Mouse (Mus musculus) heart, postnatal 25 days (tissue): ENCODE measurements around the gene Ppp3ca. TPM values are rescaled to one million over a fixed set of nuclear protein-coding genes. Genes with fewer than 3 reads are reported as not detected.

Experiments
- DNase-seq: peaks from one replicate; pipeline ENCODE4 v3.0.0; 2022; ENCODE audit warnings: low spot score
- intact Hi-C: fragments of 180-260 bp; cut with DNase I; formaldehyde crosslinking; loops from one replicate; pipeline ENCODE4 v1.15.1; 2025
- total RNA-seq, 2 experiments: library from RNA; stranded (reverse); gene quantifications; 2 replicates each; pipeline ENCODE4 v1.2.3; 2021

The Ppp3ca gene
- total RNA-seq, 2 experiments from 2014 or later, result 40.3 to 43.2 TPM

DNA sequence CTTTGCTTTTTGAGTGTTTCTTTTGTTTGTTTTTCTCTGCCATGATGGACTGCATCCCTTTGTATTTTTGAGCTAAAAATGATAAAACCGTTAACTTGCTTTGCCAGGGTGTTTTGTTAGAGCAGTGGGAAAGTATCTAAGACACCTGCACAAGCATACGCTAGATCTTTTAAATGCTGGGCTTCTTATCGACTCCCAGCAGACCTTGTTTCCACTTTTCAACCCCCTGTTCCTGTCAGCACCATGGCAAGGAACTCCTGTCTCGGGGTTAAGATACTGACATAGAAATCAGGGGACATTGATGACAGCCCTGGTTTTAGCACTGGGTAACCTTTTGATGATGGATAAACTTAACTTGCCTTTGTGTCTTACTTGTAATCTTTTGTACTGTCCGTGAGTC, 121.5 kb downstream of the Ppp3ca start:
- DNase-seq, result no peak

GRCm38 (mm10) chr3:136791946-136792345, 122.0 kb downstream of the Ppp3ca start:
- intact Hi-C loops, result loop anchor here (5.0 kb wide), 1 partner anchor 125 kb away; no protein-coding TSS in a partner anchor

More for the DNA sequence above, 121.5 kb downstream of the Ppp3ca start:
- intact Hi-C loops, result loop anchor here (5.0 kb wide), 1 partner anchor 124 kb away; no protein-coding TSS in a partner anchor

GRCm38 (mm10) chr3:136793411-136793810, 123.5 kb downstream of the Ppp3ca start:
- intact Hi-C loops, result loop anchor here (5.0 kb wide), 1 partner anchor 126 kb away; no protein-coding TSS in a partner anchor
- DNase-seq, result no peak

More at GRCm38 (mm10) chr3:136791946-136792345, 122.0 kb downstream of the Ppp3ca start:
- no peak for DNase-seq

DNA sequence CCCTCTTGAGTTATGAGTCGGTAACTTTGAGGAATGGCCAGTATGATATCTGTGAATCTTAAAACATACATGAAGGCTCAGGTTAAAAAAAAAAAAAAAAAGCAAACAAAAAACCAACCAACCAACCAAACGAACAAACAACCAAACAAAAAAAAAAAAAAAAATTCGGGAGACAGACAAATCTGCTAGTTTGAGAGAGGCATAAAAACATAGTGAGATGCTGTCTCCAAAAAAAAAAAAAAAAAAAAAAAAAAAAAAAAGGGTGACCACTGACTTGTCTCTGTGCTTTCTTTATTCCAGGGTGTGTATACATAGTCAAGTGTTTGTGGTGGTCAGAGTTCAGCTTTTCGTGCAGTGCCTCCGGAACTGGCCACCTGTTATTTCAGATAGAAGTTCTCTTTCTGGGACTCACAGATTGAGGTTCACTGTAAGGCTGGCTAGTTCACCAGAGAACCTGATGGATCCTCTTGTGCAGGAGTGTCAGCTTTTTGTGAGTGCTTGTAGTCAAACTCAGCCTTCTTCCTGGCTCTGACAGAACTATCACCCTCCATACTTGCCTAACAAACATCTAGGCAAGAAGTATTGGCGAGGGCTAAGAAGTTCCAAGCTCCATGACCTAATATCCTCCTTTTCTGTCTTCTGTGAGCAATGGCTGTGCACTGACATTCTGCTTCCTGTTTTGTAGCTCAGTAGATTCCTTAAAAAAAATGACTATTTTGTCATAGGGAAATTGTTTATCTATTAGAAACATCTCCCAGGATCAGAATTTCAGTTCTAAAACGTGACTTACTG, 124.7 kb downstream of the Ppp3ca start:
- intact Hi-C loops, result loop anchor here (5.0 kb wide), 2 partner anchors 58 to 127 kb away; no protein-coding TSS in a partner anchor
- no peak for DNase-seq

DNA sequence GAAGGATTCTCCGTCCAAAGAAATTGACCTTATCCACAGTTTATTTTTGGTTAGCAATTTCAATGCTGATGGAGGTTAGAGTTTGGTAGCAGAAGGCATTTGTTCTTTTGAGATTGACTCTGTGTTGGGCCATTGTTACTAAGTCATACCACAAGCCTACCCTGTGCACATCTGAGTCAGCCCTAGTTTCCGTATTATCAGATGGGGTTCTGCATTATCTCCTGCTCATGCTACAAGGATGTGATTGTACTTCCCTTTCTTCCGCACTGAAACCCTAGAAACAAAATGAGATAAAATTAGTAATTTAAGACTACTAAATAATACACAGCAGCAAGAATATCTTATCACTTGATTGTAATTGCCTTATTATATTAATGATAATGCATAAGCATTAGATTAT, 129.0 kb downstream of the Ppp3ca start:
- intact Hi-C loops, result loop anchor here (5.0 kb wide), 1 partner anchor 53 kb away; no protein-coding TSS in a partner anchor
- no peak for DNase-seq

DNA sequence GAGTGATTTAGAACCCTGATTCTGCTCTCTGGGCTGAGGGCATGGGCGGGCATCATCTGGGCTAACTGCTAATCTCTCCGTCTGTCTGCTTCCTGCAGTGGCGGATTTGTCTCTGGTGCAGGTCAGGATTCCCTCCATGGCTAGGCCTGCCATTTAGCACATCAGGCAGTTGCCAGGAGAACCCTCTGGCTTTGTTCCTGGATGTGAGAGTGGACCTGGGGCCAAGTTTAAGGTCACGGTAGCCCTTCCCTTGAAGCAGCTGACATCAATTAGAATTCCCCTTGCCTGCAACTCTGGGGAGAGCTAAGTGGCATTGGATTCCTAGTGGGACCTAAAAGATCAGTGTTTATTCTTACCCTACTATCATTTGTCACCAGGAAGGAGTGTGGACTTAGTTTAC, 132.7 kb downstream of the Ppp3ca start:
- DNase-seq, result peak; percentile 31
- intact Hi-C loops, result no loop called here

DNA sequence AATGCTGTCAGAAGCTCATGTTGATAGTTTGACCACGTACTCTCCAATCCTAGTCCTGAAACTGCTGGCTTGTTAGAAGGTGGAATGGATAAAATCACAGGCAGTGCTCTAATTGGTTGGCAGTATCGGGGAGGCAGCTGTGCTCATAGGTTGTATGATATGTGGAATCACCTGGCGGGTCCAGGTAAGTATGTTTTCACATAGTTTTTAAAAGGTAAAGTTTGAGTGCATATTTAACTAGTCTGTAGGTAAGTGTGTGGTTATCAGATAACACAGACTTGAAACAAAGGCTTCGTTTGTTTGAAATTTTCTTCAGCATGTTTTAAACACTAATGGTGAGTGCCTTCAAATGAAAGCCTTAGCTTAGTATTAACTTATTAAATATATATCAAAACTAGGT, 136.0 kb downstream of the Ppp3ca start:
- intact Hi-C loops, result no loop called here
- no peak for DNase-seq

DNA sequence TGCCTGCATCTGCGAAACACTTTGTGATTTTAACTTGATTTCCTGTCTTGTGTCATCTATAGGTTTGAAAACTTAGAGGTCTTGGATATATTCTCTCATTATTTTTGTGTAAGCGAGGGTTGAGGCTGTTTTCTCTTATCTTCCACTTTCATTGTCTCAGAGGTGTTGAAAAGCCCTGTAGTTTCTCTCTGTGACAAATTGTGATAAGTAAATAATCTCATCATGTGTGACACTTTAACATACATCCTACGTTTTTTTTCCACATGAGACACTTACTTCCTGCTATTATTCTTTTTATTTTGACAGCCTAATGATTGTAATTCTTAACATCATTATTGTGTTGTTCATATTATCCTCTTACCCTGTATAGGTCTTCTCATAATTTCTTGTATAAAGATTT, 140.3 kb downstream of the Ppp3ca start:
- intact Hi-C loops, result no loop called here
- DNase-seq, result no peak

- DNase-seq, result no peak
- intact Hi-C loops, result no loop called here
Observed at GRCm38 (mm10) chr3:136812162-136812561, 142.2 kb downstream of the Ppp3ca start.

- intact Hi-C loops, result no loop called here
- DNase-seq, result no peak
Observed at GRCm38 (mm10) chr3:136812791-136813190, 142.9 kb downstream of the Ppp3ca start.

DNA sequence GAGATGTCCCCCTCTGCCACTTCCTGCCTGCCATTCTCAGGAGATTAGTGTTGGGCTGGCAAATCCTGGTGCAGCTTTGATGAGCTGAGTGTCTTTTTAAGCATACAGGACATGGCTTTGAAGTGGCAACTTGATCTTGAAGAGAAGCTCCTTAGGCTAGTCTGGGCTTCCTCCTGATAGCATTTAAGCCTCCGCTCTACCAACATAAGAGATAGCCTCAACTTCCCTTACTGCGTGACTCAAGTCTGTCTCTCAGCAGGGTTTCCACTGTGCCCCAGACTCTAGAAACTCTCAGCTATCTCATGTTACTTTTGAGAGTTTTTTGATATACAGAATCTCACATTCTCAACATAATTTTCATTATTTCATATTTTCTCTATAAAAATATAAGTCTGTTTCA, 144.0 kb downstream of the Ppp3ca start:
- DNase-seq, result no peak
- intact Hi-C loops, result no loop called here

GRCm38 (mm10) chr3:136814916-136815315, 145.0 kb downstream of the Ppp3ca start:
- intact Hi-C loops, result no loop called here
- DNase-seq, result no peak

DNA sequence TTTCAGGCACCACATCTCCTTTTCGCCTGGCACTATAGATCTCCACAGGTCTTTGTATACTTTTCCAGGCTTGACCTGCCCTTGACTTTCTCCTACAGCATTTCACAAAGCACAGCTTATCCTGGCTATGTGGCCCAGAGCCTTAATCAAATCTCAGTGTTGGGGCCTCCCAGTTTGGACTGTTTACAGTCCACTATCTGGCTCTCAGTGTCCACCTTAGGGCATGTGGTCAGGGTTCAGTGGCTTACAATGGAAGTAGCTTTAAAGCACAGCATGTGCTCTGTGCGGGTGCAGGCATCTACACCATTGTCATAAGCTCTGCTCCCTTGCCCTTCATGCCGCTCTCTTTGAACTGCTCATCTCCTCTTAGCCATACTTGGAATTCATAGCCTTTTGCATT, 146.4 kb downstream of the Ppp3ca start:
- no peak for DNase-seq
- intact Hi-C loops, result no loop called here

- intact Hi-C loops, result no loop called here
- no peak for DNase-seq
Observed at GRCm38 (mm10) chr3:136818997-136819396, 149.1 kb downstream of the Ppp3ca start.

- DNase-seq, result no peak
- intact Hi-C loops, result no loop called here
Observed at GRCm38 (mm10) chr3:136821039-136821438, 151.1 kb downstream of the Ppp3ca start.

DNA sequence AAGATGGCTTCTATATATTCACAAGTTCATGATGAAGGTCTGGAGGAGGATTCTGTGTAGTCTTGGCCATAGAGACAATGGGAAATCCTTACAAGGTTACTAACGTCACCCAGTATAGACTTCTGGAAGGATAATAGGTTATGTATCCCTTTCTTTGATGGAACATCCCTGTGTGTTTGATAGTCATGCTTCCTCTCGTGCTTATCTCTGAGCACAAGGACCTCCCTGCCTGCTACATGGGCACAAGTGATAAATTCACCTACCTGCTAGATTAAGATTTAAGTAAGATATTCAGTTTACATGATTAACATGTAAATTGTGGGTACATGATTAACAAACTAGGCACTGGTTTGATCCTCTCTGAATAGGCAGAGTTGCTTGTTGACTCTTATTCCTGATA, 152.1 kb downstream of the Ppp3ca start:
- no peak for DNase-seq
- intact Hi-C loops, result no loop called here

DNA sequence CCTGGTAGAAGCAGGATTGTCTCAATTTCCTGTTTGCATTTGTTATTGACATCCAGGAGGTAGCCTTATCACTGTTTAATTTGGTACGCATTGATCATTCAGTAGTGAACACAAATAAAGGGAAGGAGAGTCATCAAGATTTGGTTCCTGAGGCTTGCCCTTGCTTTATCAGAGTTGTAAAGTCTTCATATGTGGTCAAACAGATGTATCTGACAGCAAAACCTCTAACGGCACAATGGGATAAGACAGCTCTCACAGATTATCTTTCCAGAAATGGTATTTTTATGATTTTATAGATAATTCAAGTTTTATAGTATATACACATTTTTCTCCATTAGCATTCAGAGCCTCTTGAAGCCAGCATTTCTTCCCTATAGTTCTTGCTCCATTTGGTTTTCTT, 152.5 kb downstream of the Ppp3ca start:
- no peak for DNase-seq
- intact Hi-C loops, result no loop called here

DNA sequence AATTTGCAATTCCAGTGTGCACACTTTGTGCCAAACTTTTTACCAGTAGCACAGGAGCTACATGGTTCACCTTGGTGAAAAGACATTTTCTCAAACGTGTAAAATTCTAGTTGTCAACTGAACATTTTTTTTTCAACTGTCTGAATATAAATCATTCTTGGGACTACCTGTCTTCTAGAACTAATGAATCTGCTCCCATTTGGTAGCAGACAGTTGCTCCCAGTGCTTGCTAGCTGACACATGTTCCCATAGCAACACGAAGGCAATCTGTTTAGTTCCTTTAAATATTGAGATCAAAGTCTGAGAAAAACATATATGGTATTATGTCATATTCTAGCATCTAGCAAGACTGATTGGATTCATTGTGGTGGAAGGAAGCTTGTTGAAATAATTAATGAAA, 158.5 kb downstream of the Ppp3ca start:
- intact Hi-C loops, result no loop called here
- DNase-seq, result no peak

DNA sequence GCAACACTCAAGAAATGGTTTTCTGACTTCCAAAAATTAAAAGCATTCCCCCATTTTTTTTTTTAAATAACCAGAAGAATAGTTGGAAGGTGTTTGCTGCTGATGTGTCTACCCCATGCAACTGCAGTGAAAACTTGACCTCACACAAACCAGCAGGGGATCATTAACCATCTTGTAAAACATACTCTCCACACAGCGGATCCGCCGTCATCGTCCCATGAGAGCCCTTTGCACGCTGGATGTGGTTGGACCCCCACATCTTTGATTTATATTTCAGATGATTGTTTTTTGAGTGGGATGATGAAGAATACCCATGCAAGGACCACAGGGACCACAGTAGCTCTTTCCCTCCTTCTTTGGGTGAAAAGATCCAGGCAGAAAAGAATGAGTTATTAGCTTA, 159.2 kb downstream of the Ppp3ca start:
- no peak for DNase-seq
- intact Hi-C loops, result no loop called here

DNA sequence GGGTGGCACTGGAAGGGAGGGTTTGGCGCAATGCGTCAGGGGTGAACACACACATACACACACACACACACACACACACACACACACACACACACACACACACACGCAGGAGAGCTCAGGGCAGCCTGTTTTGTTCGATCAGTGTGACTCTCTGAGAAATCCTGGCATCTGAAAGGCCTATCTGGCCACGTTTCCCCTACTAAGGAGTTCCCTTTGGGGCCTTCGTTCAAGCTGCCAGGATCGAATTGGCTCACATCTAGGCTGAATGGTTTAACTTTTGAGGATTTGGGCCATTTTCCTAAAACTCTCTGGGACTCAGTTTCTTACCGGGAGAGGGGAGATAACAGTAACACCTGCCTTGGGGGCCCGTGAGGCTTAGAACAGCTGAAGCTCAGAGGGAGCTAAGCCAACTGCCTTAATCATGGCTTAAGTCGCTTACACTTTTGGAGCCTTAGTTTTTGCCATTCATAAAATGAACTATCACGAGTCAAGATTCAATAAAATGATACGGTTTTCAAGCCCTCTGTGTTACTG, 160.8 kb downstream of the Ppp3ca start:
- intact Hi-C loops, result no loop called here
- DNase-seq, result no peak

- DNase-seq, result no peak
- intact Hi-C loops, result no loop called here
Observed at GRCm38 (mm10) chr3:136833003-136833745, 163.2 kb downstream of the Ppp3ca start.
